Mouse (Mus musculus) midbrain, embryonic 14.5 days (tissue): ENCODE data around the gene Hspa1a. TPM values are rescaled to one million over a fixed set of nuclear protein-coding genes. Genes with fewer than 3 reads are reported as not detected.
A peak's percentile ranks its signal among the peaks of the same experiment; 100 is the strongest.

ENCODE experiments used
- ATAC-seq: fragments of 200-750 bp; cut with Nextera tagmentation; 2 replicates; pipeline ENCODE4 v1.8.0; 2017; ENCODE audit warnings: moderate number of reproducible peaks, moderate library complexity; ENCODE audit not compliant: low FRiP score, low TSS enrichment
- DNase-seq: peaks from one replicate; pipeline ENCODE4 v3.0.0-alpha.2; 2015
- H3K27ac ChIP-seq: fragments of 300-500 bp; sonication (generic); replicated peaks from 2 replicates; pipeline ENCODE4 v1.5.1; 2014; ENCODE audit warnings: mild to moderate bottlenecking, low read depth, low read length, moderate library complexity
- H3K27me3 ChIP-seq: fragments of 300-500 bp; sonication (generic); 2 replicates; pipeline ENCODE4 v1.6.1; 2014; ENCODE audit warnings: low read length, control low read depth, mixed read lengths; ENCODE audit not compliant: control insufficient read depth, insufficient read depth
- H3K36me3 ChIP-seq: fragments of 300-500 bp; sonication (generic); 2 replicates; pipeline ENCODE4 v1.6.1; 2014; ENCODE audit warnings: low read length, control low read depth; ENCODE audit not compliant: control insufficient read depth, insufficient read depth
- H3K4me1 ChIP-seq: fragments of 300-500 bp; sonication (generic); 2 replicates; pipeline ENCODE4 v1.6.1; 2014; ENCODE audit warnings: mild to moderate bottlenecking, antibody characterized with exemption, low read length, control low read depth; ENCODE audit not compliant: control insufficient read depth, insufficient read depth
- H3K4me2 ChIP-seq: fragments of 300-500 bp; sonication (generic); 2 replicates; pipeline ENCODE4 v1.6.1; 2014; ENCODE audit warnings: mild to moderate bottlenecking, low read length, moderate library complexity
- H3K4me3 ChIP-seq: fragments of 300-500 bp; sonication (generic); replicated peaks from 2 replicates; pipeline ENCODE4 v1.5.1; 2014; ENCODE audit warnings: low read depth, low read length
- H3K9ac ChIP-seq: fragments of 300-500 bp; sonication (generic); replicated peaks from 2 replicates; pipeline ENCODE4 v1.6.1; 2014; ENCODE audit warnings: mild to moderate bottlenecking, low read length, moderate library complexity
- H3K9me3 ChIP-seq: fragments of 300-500 bp; sonication (generic); 2 replicates; pipeline ENCODE4 v1.6.1; 2016; ENCODE audit warnings: low read length, control low read depth, mixed read lengths; ENCODE audit not compliant: control insufficient read depth
- WGBS: fragments of 180-500 bp; shearing (Covaris S2); extraction: QIAGEN DNeasy Blood & Tissue Kit; methylation state at CpG from one replicate; pipeline ENCODE4 v1.1.7; 2014; 5-methylcytosine and 5-hydroxymethylcytosine counted together
- polyA plus RNA-seq: library from polyadenylated mRNA; unstranded; fragments of >200 nt; fragmentation: Nextera tagmentation; extraction: Ambion mirVana; gene quantifications from 2 replicates; pipeline ENCODE4 v1.2.1, GENCODE M21; 2014

The Hspa1a gene
- polyA plus RNA-seq, 1 experiment from 2014 or later, result 5.6 TPM

GRCm38 (mm10) chr17:34955884-34956283 is 16.1 kb downstream of the Hspa1a start:
- no peak overlapping the region for H3K4me3 ChIP-seq
- no peak overlapping the region for H3K4me2 ChIP-seq
- H3K36me3 ChIP-seq, result peaks cover 2% of the 10 kb centered on the region
- no peak overlapping the region for H3K9ac ChIP-seq
- DNase-seq, result no peak
- H3K9me3 ChIP-seq, result no peaks in the 10 kb centered on the region
- peaks cover 9% of the 10 kb centered on the region for H3K4me1 ChIP-seq
- 0 out of 2 replicates have a peak, but pooled peaks cover 13% of the 10 kb centered on the region for H3K27me3 ChIP-seq
- no peak overlapping the region for H3K27ac ChIP-seq
- ATAC-seq, result no peak
- 79% methylated on average over 3 of the region's 3 CpGs for WGBS

GRCm38 (mm10) chr17:34954831-34955230 is 17.1 kb downstream of the Hspa1a start:
- WGBS, result 79% methylated on average over 4 of the region's 4 CpGs
- H3K9ac ChIP-seq, result no peak overlapping the region
- ATAC-seq (no peak), DNase-seq (no peak)
- H3K27ac ChIP-seq, result no peak overlapping the region
- no peaks in the 10 kb centered on the region for H3K9me3 ChIP-seq
- peaks cover 12% of the 10 kb centered on the region for H3K36me3 ChIP-seq
- H3K4me2 ChIP-seq, result no peak overlapping the region
- 0 out of 2 replicates have a peak, but pooled peaks cover 13% of the 10 kb centered on the region for H3K27me3 ChIP-seq
- H3K4me3 ChIP-seq, result no peak overlapping the region
- peaks cover 17% of the 10 kb centered on the region for H3K4me1 ChIP-seq

GRCm38 (mm10) chr17:34953904-34954303 is 18.1 kb downstream of the Hspa1a start:
- Histone ChIP-seq H3K36me3 (peaks cover 18% of the 10 kb centered on the region), H3K27me3 (0 out of 2 replicates have a peak, but pooled peaks cover 13% of the 10 kb centered on the region)

GRCm38 (mm10) chr17:34953258-34953657 is 18.7 kb downstream of the Hspa1a start:
- peak overlapping the region; percentile 84; the same call in 1 of the 2 replicates for H3K4me2 ChIP-seq
- 95% methylated on average over 3 of the region's 3 CpGs for WGBS

More at GRCm38 (mm10) chr17:34953904-34954303, 18.1 kb downstream of the Hspa1a start:
- ATAC-seq (no peak), DNase-seq (no peak)
- 95% methylated on average over 4 of the region's 4 CpGs for WGBS
- Histone ChIP-seq H3K4me2 (no peak overlapping the region), H3K4me1 (peaks cover 12% of the 10 kb centered on the region), H3K9me3 (no peaks in the 10 kb centered on the region), H3K9ac (no peak overlapping the region), H3K4me3 (no peak overlapping the region), H3K27ac (no peak overlapping the region)

GRCm38 (mm10) chr17:34952378-34953040 is 19.4 kb downstream of the Hspa1a start:
- H3K27ac ChIP-seq, result peak overlapping the region; percentile 87
- peak overlapping the region; percentile 84 for H3K4me2 ChIP-seq
- DNase-seq (peak; percentile 90), ATAC-seq (peak; percentile 87)
- H3K4me3 ChIP-seq, result peak overlapping the region; percentile 98
- H3K4me1 ChIP-seq, result peaks cover 12% of the 10 kb centered on the region
- no peaks in the 10 kb centered on the region for H3K9me3 ChIP-seq
- WGBS, result under 1% methylated on average over 23 of the region's 23 CpGs
- 0 out of 2 replicates have a peak, but pooled peaks cover 13% of the 10 kb centered on the region for H3K27me3 ChIP-seq
- peaks cover 25% of the 10 kb centered on the region for H3K36me3 ChIP-seq
- peak overlapping the region; percentile 97 for H3K9ac ChIP-seq

More at GRCm38 (mm10) chr17:34953258-34953657, 18.7 kb downstream of the Hspa1a start:
- Histone ChIP-seq H3K4me3 (peak overlapping the region; percentile 98; the same call in 1 of the 2 replicates), H3K27ac (peak overlapping the region; percentile 87), H3K9me3 (no peaks in the 10 kb centered on the region), H3K27me3 (0 out of 2 replicates have a peak, but pooled peaks cover 13% of the 10 kb centered on the region), H3K9ac (no peak overlapping the region), H3K36me3 (peaks cover 24% of the 10 kb centered on the region), H3K4me1 (peaks cover 12% of the 10 kb centered on the region)
- no peak for ATAC-seq
- no peak for DNase-seq

- Histone ChIP-seq H3K4me2 (peak overlapping the region; percentile 84), H3K36me3 (peaks cover 25% of the 10 kb centered on the region), H3K4me3 (peak overlapping the region; percentile 98), H3K27ac (peak overlapping the region; percentile 87), H3K9ac (peak overlapping the region; percentile 97), H3K9me3 (no peaks in the 10 kb centered on the region), H3K4me1 (peaks cover 12% of the 10 kb centered on the region), H3K27me3 (0 out of 2 replicates have a peak, but pooled peaks cover 13% of the 10 kb centered on the region)
- DNase-seq (peak; percentile 56), ATAC-seq (peak; percentile 59; the same call in 1 of the 2 replicates)
- under 1% methylated on average over 29 of the region's 29 CpGs for WGBS
These were observed 20.1 kb downstream of the Hspa1a start for GRCm38 (mm10) chr17:34951636-34952377.

- ATAC-seq (no peak), DNase-seq (peak; percentile 16)
- H3K36me3 ChIP-seq, result peaks cover 25% of the 10 kb centered on the region
- H3K27me3 ChIP-seq, result 0 out of 2 replicates have a peak, but pooled peaks cover 9% of the 10 kb centered on the region
- H3K4me3 ChIP-seq, result peak overlapping the region; percentile 98
- peak overlapping the region; percentile 97 for H3K9ac ChIP-seq
- peak overlapping the region; percentile 87 for H3K27ac ChIP-seq
- H3K4me1 ChIP-seq, result peaks cover 12% of the 10 kb centered on the region
- H3K9me3 ChIP-seq, result no peaks in the 10 kb centered on the region
- WGBS, result 31% methylated on average over 10 of the region's 10 CpGs
- peak overlapping the region; percentile 84 for H3K4me2 ChIP-seq
These were observed 21.2 kb downstream of the Hspa1a start for GRCm38 (mm10) chr17:34950514-34951455.

- no peak overlapping the region; the same call in 1 of the 2 replicates for H3K9ac ChIP-seq
- H3K4me3 ChIP-seq, result no peak overlapping the region
- no peak for ATAC-seq
- H3K36me3 ChIP-seq, result peaks cover 25% of the 10 kb centered on the region
- no peak overlapping the region for H3K27ac ChIP-seq
- no peak for DNase-seq
- H3K4me2 ChIP-seq, result 0 out of 2 replicates have a peak overlapping the region, but pooled peaks have one; percentile 7
- H3K9me3 ChIP-seq, result no peaks in the 10 kb centered on the region
- H3K4me1 ChIP-seq, result peaks cover 12% of the 10 kb centered on the region
- H3K27me3 ChIP-seq, result no peaks in the 10 kb centered on the region
- WGBS, result 42% methylated on average over 4 of the region's 4 CpGs
These were observed 22.4 kb downstream of the Hspa1a start for GRCm38 (mm10) chr17:34949553-34949969.
